Mouse (Mus musculus) intestine, embryonic 14.5 days (tissue): ENCODE results near the gene Hivep2. TPM values are rescaled to one million over a fixed set of nuclear protein-coding genes. Genes with fewer than 3 reads are reported as not detected.

ENCODE experiments used
- ATAC-seq: fragments of 200-750 bp; cut with Nextera tagmentation; replicated peaks from 2 replicates; pipeline ENCODE4 v1.8.0; 2017; ENCODE audit warnings: low read depth, moderate number of reproducible peaks, moderate TSS enrichment, moderate library complexity; ENCODE audit not compliant: low FRiP score, low TSS enrichment
- DNase-seq: peaks from one replicate; pipeline ENCODE4 v3.0.0-alpha.2; 2018; ENCODE audit warnings: low spot score
- H3K27ac ChIP-seq: fragments of 300-500 bp; sonication (generic); 2 replicates; pipeline ENCODE4 v1.5.1; 2014; ENCODE audit warnings: low read depth, mild to moderate bottlenecking, control low read depth
- H3K27me3 ChIP-seq: fragments of 300-500 bp; sonication (generic); replicated peaks from 2 replicates; pipeline ENCODE4 v1.6.1; 2014; ENCODE audit warnings: low read length, control low read depth; ENCODE audit not compliant: control insufficient read depth, insufficient read depth
- H3K36me3 ChIP-seq: fragments of 300-500 bp; sonication (generic); 2 replicates; pipeline ENCODE4 v1.6.1; 2014; ENCODE audit warnings: low read length, control low read depth; ENCODE audit not compliant: control insufficient read depth, insufficient read depth
- H3K4me1 ChIP-seq: fragments of 300-500 bp; sonication (generic); replicated peaks from 2 replicates; pipeline ENCODE4 v1.6.1; 2014; ENCODE audit warnings: low read length, control low read depth, mixed read lengths; ENCODE audit not compliant: control insufficient read depth, insufficient read depth
- H3K4me2 ChIP-seq: fragments of 300-500 bp; sonication (generic); 2 replicates; pipeline ENCODE4 v1.6.1; 2014; ENCODE audit warnings: low read length
- H3K4me3 ChIP-seq: fragments of 300-500 bp; sonication (generic); 2 replicates; pipeline ENCODE4 v1.5.1; 2014; ENCODE audit warnings: low read depth, low read length, control low read depth, mixed read lengths
- H3K9ac ChIP-seq: fragments of 300-500 bp; sonication (generic); 2 replicates; pipeline ENCODE4 v1.6.1; 2014; ENCODE audit warnings: mild to moderate bottlenecking, low read length
- H3K9me3 ChIP-seq: fragments of 300-500 bp; sonication (generic); 2 replicates; pipeline ENCODE4 v1.6.1; 2016; ENCODE audit warnings: low read length, control low read depth; ENCODE audit not compliant: control insufficient read depth
- WGBS: fragments of 180-500 bp; shearing (Covaris S2); extraction: QIAGEN DNeasy Blood & Tissue Kit; methylation state at CpG from one replicate; pipeline ENCODE4 v1.1.7; 2014; 5-methylcytosine and 5-hydroxymethylcytosine counted together
- polyA plus RNA-seq: library from polyadenylated mRNA; unstranded; fragments of >200 nt; fragmentation: Nextera tagmentation; extraction: Ambion mirVana; gene quantifications from 2 replicates; pipeline ENCODE4 v1.2.1, GENCODE M21; 2014

Gene Hivep2
- polyA plus RNA-seq, 1 experiment from 2014 or later = 7.1 TPM

- no peak overlapping the region for H3K9ac ChIP-seq
- H3K36me3 ChIP-seq = no peaks in the 10 kb centered on the region
- 94% methylated on average over 3 of the region's 3 CpGs for WGBS
- H3K9me3 ChIP-seq = no peaks in the 10 kb centered on the region
- H3K27me3 ChIP-seq = no peaks in the 10 kb centered on the region
- H3K27ac ChIP-seq = no peak overlapping the region
- H3K4me2 ChIP-seq = no peak overlapping the region
- DNase-seq (no peak), ATAC-seq (no peak)
- no peak overlapping the region for H3K4me3 ChIP-seq
- H3K4me1 ChIP-seq = no peaks in the 10 kb centered on the region
These were observed 154.6 kb downstream of the Hivep2 start for GRCm38 (mm10) chr10:14120512-14120911.

DNA sequence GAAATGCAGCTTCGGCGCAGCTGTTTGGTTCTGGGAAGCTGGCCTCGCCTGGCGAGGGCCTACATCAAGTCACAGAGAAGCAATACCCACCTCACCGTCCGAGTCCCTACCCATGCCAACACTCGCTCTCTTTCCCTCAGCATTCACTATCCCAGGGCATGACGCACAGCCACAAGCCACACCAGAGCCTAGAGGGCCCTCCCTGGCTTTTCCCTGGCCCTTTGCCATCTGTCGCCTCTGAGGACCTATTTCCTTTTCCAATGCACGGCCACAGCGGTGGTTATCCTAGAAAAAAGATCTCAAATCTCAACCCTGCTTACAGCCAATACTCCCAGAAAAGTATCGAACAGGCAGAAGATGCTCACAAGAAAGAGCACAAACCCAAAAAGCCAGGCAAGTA lies 162.0 kb downstream of the Hivep2 start:
- Histone ChIP-seq H3K9ac (no peak overlapping the region), H3K27me3 (no peaks in the 10 kb centered on the region), H3K4me1 (no peaks in the 10 kb centered on the region), H3K4me3 (no peak overlapping the region), H3K36me3 (peaks cover 27% of the 10 kb centered on the region), H3K4me2 (no peak overlapping the region), H3K27ac (no peak overlapping the region), H3K9me3 (no peaks in the 10 kb centered on the region)
- 90% methylated on average over 12 of the region's 12 CpGs for WGBS
- DNase-seq (no peak), ATAC-seq (no peak)

DNA sequence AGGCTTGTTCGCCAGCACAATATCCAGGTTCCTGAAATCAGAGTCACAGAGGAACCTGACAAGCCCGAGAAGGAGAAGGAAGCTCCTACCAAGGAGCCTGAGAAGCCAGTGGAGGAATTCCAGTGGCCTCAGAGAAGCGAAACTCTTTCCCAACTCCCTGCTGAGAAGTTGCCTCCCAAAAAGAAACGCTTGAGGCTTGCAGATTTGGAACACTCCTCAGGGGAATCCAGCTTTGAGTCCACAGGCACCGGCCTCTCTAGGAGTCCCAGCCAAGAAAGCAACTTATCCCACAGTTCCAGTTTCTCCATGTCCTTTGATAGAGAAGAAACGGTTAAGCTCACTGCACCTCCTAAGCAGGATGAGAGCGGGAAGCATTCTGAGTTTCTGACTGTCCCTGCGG lies 164.4 kb downstream of the Hivep2 start:
- ATAC-seq (no peak), DNase-seq (no peak)
- no peak overlapping the region for H3K27ac ChIP-seq
- H3K9me3 ChIP-seq = no peaks in the 10 kb centered on the region
- no peak overlapping the region for H3K4me3 ChIP-seq
- H3K9ac ChIP-seq = no peak overlapping the region
- H3K27me3 ChIP-seq = no peaks in the 10 kb centered on the region
- 80% methylated on average over 8 of the region's 8 CpGs for WGBS
- H3K4me1 ChIP-seq = no peaks in the 10 kb centered on the region
- H3K36me3 ChIP-seq = peaks cover 27% of the 10 kb centered on the region
- H3K4me2 ChIP-seq = no peak overlapping the region

DNA sequence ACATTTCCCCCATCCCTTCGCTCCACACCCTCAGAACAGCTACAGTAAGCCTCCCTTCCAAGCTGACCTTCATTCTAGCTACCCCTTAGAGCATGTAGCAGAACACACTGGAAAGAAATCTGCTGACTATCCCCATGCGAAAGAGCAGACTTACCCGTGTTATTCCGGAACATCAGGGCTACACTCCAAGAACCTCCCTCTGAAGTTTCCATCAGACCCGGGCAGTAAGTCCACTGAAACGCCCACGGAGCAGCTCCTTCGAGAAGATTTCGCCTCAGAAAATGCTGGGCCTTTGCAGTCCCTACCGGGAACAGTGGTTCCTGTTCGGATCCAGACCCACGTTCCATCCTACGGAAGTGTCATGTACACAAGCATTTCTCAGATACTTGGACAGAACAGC lies 165.4 kb downstream of the Hivep2 start:
- H3K27ac ChIP-seq = no peak overlapping the region
- no peaks in the 10 kb centered on the region for H3K9me3 ChIP-seq
- peaks cover 27% of the 10 kb centered on the region for H3K36me3 ChIP-seq
- no peak for DNase-seq
- no peaks in the 10 kb centered on the region for H3K4me1 ChIP-seq
- H3K4me3 ChIP-seq = no peak overlapping the region
- H3K4me2 ChIP-seq = no peak overlapping the region
- ATAC-seq = no peak
- 96% methylated on average over 13 of the region's 13 CpGs for WGBS
- no peaks in the 10 kb centered on the region for H3K27me3 ChIP-seq
- H3K9ac ChIP-seq = no peak overlapping the region

DNA sequence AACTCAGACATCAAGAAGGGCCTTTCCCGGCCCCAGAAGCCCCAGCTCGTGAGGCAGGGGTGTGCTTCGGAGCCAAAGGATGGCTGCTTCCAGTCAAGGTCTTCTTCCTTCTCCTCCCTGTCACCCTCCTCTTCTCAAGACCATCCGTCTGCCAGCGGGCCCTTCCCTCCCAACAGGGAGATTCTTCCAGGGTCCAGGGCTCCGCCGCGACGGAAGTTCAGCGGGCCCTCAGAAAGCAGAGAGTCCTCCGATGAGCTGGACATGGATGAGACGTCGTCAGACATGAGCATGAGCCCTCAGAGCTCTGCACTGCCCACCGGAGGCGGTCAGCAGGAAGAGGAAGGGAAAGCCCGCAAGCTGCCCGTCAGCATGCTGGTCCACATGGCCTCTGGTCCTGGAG lies 166.2 kb downstream of the Hivep2 start:
- no peak overlapping the region for H3K4me3 ChIP-seq
- no peak overlapping the region for H3K4me2 ChIP-seq
- no peaks in the 10 kb centered on the region for H3K9me3 ChIP-seq
- no peaks in the 10 kb centered on the region for H3K27me3 ChIP-seq
- ATAC-seq (no peak), DNase-seq (no peak)
- no peaks in the 10 kb centered on the region for H3K4me1 ChIP-seq
- 90% methylated on average over 17 of the region's 17 CpGs for WGBS
- no peak overlapping the region for H3K27ac ChIP-seq
- no peak overlapping the region for H3K9ac ChIP-seq
- H3K36me3 ChIP-seq = peaks cover 27% of the 10 kb centered on the region

DNA sequence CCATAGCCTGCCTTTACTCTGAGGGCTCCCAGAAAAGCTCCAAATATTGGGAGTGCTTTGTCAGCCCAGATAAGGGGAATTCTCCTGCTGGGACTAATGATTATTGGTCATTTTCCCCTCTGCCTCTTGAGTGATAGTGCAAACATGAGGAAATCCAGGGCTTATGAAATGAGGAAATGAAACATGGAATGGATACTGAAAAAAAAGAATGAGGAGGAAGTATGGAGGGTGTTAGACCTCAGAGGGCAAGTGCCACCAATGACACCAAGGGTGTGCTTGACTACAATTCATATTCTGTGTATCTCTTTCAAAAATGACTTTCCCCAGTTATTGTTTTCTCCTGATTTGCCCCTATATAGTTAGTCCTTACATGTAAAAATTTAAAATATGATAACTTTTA lies 167.1 kb downstream of the Hivep2 start:
- Histone ChIP-seq H3K9me3 (no peaks in the 10 kb centered on the region), H3K36me3 (peaks cover 27% of the 10 kb centered on the region), H3K27me3 (no peaks in the 10 kb centered on the region), H3K4me1 (no peaks in the 10 kb centered on the region), H3K27ac (no peak overlapping the region), H3K4me3 (no peak overlapping the region), H3K4me2 (no peak overlapping the region), H3K9ac (no peak overlapping the region)
- DNase-seq (no peak), ATAC-seq (no peak)

DNA sequence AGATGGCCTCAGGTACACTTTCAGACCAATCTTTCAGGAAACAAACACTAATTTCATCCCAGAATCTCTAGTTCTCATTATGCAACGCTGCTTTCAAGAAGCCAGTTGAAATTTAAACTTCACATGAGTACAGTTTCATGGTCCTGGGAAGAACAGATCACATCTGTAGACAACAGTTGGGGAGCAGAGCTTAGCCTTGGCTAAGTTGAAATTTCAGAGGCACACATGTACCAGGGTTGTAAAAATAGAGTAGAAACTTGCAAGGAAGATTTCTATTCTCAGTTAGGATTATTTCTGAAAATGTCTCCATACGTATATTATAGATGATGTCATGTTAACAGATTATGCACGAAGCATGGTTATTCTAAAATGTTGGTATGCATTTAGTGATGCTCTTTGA lies 172.8 kb downstream of the Hivep2 start:
- WGBS = 88% methylated on average over 3 of the region's 3 CpGs
- H3K4me2 ChIP-seq = no peak overlapping the region

DNA sequence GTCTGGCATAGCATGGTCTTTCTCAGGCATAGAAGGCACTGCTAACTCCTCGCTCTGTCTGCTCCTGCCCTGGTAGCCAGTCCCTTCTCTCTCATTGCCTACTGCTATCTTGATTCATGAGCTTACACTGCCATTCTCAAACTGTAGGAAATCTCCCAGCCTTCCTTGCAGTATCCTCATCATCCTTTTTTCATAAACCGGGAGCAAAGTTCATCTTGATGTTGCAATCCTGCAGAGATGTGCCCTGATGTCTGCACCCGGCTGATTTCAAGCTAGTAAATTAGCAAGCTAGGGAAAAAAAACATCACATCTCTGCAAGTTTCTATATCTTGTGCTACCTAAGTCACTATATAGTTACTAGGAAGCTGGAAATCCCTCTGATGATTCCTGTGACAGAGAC lies 179.0 kb downstream of the Hivep2 start:
- no peaks in the 10 kb centered on the region for H3K9me3 ChIP-seq
- ATAC-seq (no peak), DNase-seq (no peak)
- 69% methylated on average over 3 of the region's 3 CpGs for WGBS
- peaks cover 28% of the 10 kb centered on the region for H3K36me3 ChIP-seq
- no peak overlapping the region for H3K4me3 ChIP-seq
- no peak overlapping the region for H3K4me2 ChIP-seq
- H3K27me3 ChIP-seq = no peaks in the 10 kb centered on the region
- no peaks in the 10 kb centered on the region for H3K4me1 ChIP-seq
- no peak overlapping the region for H3K27ac ChIP-seq
- H3K9ac ChIP-seq = no peak overlapping the region

More for the DNA sequence above, 172.8 kb downstream of the Hivep2 start:
- DNase-seq (no peak), ATAC-seq (no peak)
- no peaks in the 10 kb centered on the region for H3K9me3 ChIP-seq
- H3K27ac ChIP-seq = no peak overlapping the region
- peaks cover 10% of the 10 kb centered on the region for H3K36me3 ChIP-seq
- no peak overlapping the region for H3K9ac ChIP-seq
- H3K4me1 ChIP-seq = no peaks in the 10 kb centered on the region
- H3K27me3 ChIP-seq = no peaks in the 10 kb centered on the region
- H3K4me3 ChIP-seq = no peak overlapping the region

- Histone ChIP-seq H3K4me2 (no peak overlapping the region), H3K9me3 (no peaks in the 10 kb centered on the region), H3K4me1 (no peaks in the 10 kb centered on the region), H3K27ac (no peak overlapping the region), H3K4me3 (no peak overlapping the region), H3K36me3 (no peaks in the 10 kb centered on the region), H3K9ac (no peak overlapping the region), H3K27me3 (no peaks in the 10 kb centered on the region)
- DNase-seq = no peak
- no peak for ATAC-seq
- WGBS = 63% methylated on average over 7 of the region's 7 CpGs
These were observed 199.0 kb downstream of the Hivep2 start for GRCm38 (mm10) chr10:14164829-14165228.
